Mouse (Mus musculus) testis, adult 2 months (tissue): ENCODE results near the gene Tob2.

Experiments used
- CTCF ChIP-seq: fragments of 200-500 bp; IDR thresholded peaks from 2 replicates; pipeline ENCODE4 v1.5.1; 2012; ENCODE audit warnings: low read depth, mild to moderate bottlenecking, inconsistent platforms, low read length, moderate library complexity; ENCODE audit not compliant: control insufficient read depth, insufficient read depth, insufficient replicate concordance
- POLR2A ChIP-seq: fragments of 200-500 bp; IDR thresholded peaks from 2 replicates; pipeline ENCODE4 v1.6.1; 2012; ENCODE audit warnings: low read depth, mild to moderate bottlenecking, inconsistent platforms, low read length, moderate library complexity; ENCODE audit not compliant: control insufficient read depth

GRCm38 (mm10) chr15:81872262-81873136 lies 13.9 kb upstream of the Tob2 start, which contains the start of gene Aco2:
- TF ChIP-seq CTCF, result no peak
- TF ChIP-seq POLR2A, result peak; percentile 77
